Mouse (Mus musculus) heart, postnatal 4 days (tissue): Measurements from ENCODE around the gene Slc6a9. TPM values are rescaled to one million over a fixed set of nuclear protein-coding genes. Genes with fewer than 3 reads are reported as not detected.

ENCODE experiments used
- DNase-seq: peaks from one replicate; pipeline ENCODE4 v3.0.0; 2021
- total RNA-seq, 2 experiments: library from RNA; stranded (reverse); gene quantifications; 2 replicates each; pipeline ENCODE4 v1.2.3; 2021

Gene Slc6a9
- total RNA-seq, 2 experiments from 2014 or later: 3.2 to 4.1 TPM

GRCm38 (mm10) chr4:117878703-117879102, 44.4 kb downstream of the Slc6a9 start:
- DNase-seq: no peak

GRCm38 (mm10) chr4:117882701-117883691, 48.7 kb downstream of the Slc6a9 start, which contains the start of gene B4galt2:
B4galt2 (minus strand) TSS chr4:117883487.
- DNase-seq: peak; percentile 63

- no peak for DNase-seq
Measured at GRCm38 (mm10) chr4:117884146-117884545, 49.8 kb downstream of the Slc6a9 start.

- no peak for DNase-seq
Measured at GRCm38 (mm10) chr4:117885093-117885492, 50.8 kb downstream of the Slc6a9 start.

- no peak for DNase-seq
Measured at GRCm38 (mm10) chr4:117885994-117886393, 51.7 kb downstream of the Slc6a9 start.

GRCm38 (mm10) chr4:117886644-117887043, 52.3 kb downstream of the Slc6a9 start:
- peak; percentile 30 for DNase-seq

- DNase-seq: peak; percentile 94
Measured at GRCm38 (mm10) chr4:117887133-117887532, 52.8 kb downstream of the Slc6a9 start, which contains the start of gene Atp6v0b. Atp6v0b (minus strand) TSS chr4:117887333.

GRCm38 (mm10) chr4:117887920-117888319, 53.6 kb downstream of the Slc6a9 start:
- no peak for DNase-seq

- DNase-seq: no peak
Measured at GRCm38 (mm10) chr4:117889471-117889870, 55.2 kb downstream of the Slc6a9 start.

GRCm38 (mm10) chr4:117890031-117890430, 55.7 kb downstream of the Slc6a9 start:
- no peak for DNase-seq

GRCm38 (mm10) chr4:117890750-117891149, 56.4 kb downstream of the Slc6a9 start:
- DNase-seq: no peak

- peak; percentile 78 for DNase-seq
Measured at GRCm38 (mm10) chr4:117891738-117892161, 57.4 kb downstream of the Slc6a9 start, which contains the start of gene Dph2. Dph2 (minus strand) TSS chr4:117892032.

GRCm38 (mm10) chr4:117893376-117893775, 59.1 kb downstream of the Slc6a9 start:
- DNase-seq: peak; percentile 70

- DNase-seq: no peak
Measured at GRCm38 (mm10) chr4:117894601-117895000, 60.3 kb downstream of the Slc6a9 start.

- no peak for DNase-seq
Measured at GRCm38 (mm10) chr4:117895339-117895738, 61.0 kb downstream of the Slc6a9 start.

- no peak for DNase-seq
Measured at GRCm38 (mm10) chr4:117896031-117896430, 61.7 kb downstream of the Slc6a9 start.

- no peak for DNase-seq
Measured at GRCm38 (mm10) chr4:117898111-117898510, 63.8 kb downstream of the Slc6a9 start.

GRCm38 (mm10) chr4:117904094-117904493, 69.8 kb downstream of the Slc6a9 start:
- no peak for DNase-seq

GRCm38 (mm10) chr4:117904761-117905160, 70.5 kb downstream of the Slc6a9 start:
- DNase-seq: no peak

- DNase-seq: no peak
Measured at GRCm38 (mm10) chr4:117906196-117906595, 71.9 kb downstream of the Slc6a9 start.

- DNase-seq: no peak
Measured at GRCm38 (mm10) chr4:117908834-117909453, 74.6 kb downstream of the Slc6a9 start.

GRCm38 (mm10) chr4:117912131-117912561, 77.8 kb downstream of the Slc6a9 start:
- no peak for DNase-seq

- no peak for DNase-seq
Measured at GRCm38 (mm10) chr4:117912685-117913273, 78.5 kb downstream of the Slc6a9 start.
